Mouse (Mus musculus) limb, embryonic 12.5 days (tissue): Measurements from ENCODE around the gene Itgal. TPM values are rescaled to one million over a fixed set of nuclear protein-coding genes. Genes with fewer than 3 reads are reported as not detected.

ENCODE experiments used
- ATAC-seq: fragments of 200-750 bp; cut with Nextera tagmentation; 2 replicates; pipeline ENCODE4 v1.8.0; 2017; ENCODE audit warnings: low read depth, moderate TSS enrichment; ENCODE audit not compliant: insufficient number of reproducible peaks, insufficient read depth, low FRiP score, low TSS enrichment
- H3K27ac ChIP-seq: fragments of 300-500 bp; sonication (generic); 2 replicates; pipeline ENCODE4 v1.5.1; 2016; ENCODE audit warnings: mild to moderate bottlenecking, moderate library complexity
- H3K27me3 ChIP-seq: fragments of 300-500 bp; sonication (generic); 2 replicates; pipeline ENCODE4 v1.6.1; 2016; ENCODE audit warnings: mild to moderate bottlenecking, moderate library complexity
- H3K36me3 ChIP-seq: fragments of 300-500 bp; sonication (generic); 2 replicates; pipeline ENCODE4 v1.6.1; 2016; ENCODE audit warnings: mild to moderate bottlenecking, moderate library complexity
- H3K4me1 ChIP-seq: fragments of 300-500 bp; sonication (generic); replicated peaks from 2 replicates; pipeline ENCODE4 v1.6.1; 2016
- H3K4me2 ChIP-seq: fragments of 300-500 bp; sonication (generic); 2 replicates; pipeline ENCODE4 v1.6.1; 2016; ENCODE audit warnings: mild to moderate bottlenecking, moderate library complexity
- H3K4me3 ChIP-seq: fragments of 300-500 bp; sonication (generic); replicated peaks from 2 replicates; pipeline ENCODE4 v1.5.1; 2016; ENCODE audit warnings: mild to moderate bottlenecking
- H3K9ac ChIP-seq: fragments of 300-500 bp; sonication (generic); replicated peaks from 2 replicates; pipeline ENCODE4 v1.6.1; 2016; ENCODE audit warnings: mild to moderate bottlenecking, moderate library complexity
- H3K9me3 ChIP-seq: fragments of 300-500 bp; sonication (generic); 2 replicates; pipeline ENCODE4 v1.6.1; 2016; ENCODE audit warnings: mild to moderate bottlenecking, moderate library complexity
- WGBS: fragments of 180-500 bp; shearing (Covaris S2); methylation state at CpG from one replicate; pipeline ENCODE4 v1.1.7; 2016; 5-methylcytosine and 5-hydroxymethylcytosine counted together
- polyA plus RNA-seq: library from polyadenylated mRNA; unstranded; fragments of >200 nt; fragmentation: Nextera tagmentation; extraction: Ambion mirVana; gene quantifications from 2 replicates; pipeline ENCODE4 v1.2.1, GENCODE M21; 2016

The Itgal gene
- polyA plus RNA-seq, 1 experiment from 2014 or later = 0.39 TPM

GRCm38 (mm10) chr7:127280092-127280491, 16.0 kb upstream of the Itgal start:
- Histone ChIP-seq H3K27ac (no peak overlapping the region), H3K36me3 (no peaks in the 10 kb centered on the region), H3K4me1 (no peaks in the 10 kb centered on the region), H3K9me3 (no peaks in the 10 kb centered on the region), H3K4me3 (no peak overlapping the region), H3K4me2 (no peak overlapping the region), H3K9ac (no peak overlapping the region), H3K27me3 (no peaks in the 10 kb centered on the region)
- ATAC-seq = no peak
- 71% methylated on average over 3 of the region's 3 CpGs for WGBS

GRCm38 (mm10) chr7:127281114-127281513, 14.9 kb upstream of the Itgal start:
- Histone ChIP-seq H3K9ac (no peak overlapping the region), H3K4me3 (no peak overlapping the region), H3K36me3 (no peaks in the 10 kb centered on the region), H3K4me2 (no peak overlapping the region), H3K9me3 (no peaks in the 10 kb centered on the region), H3K27me3 (no peaks in the 10 kb centered on the region), H3K4me1 (no peaks in the 10 kb centered on the region), H3K27ac (no peak overlapping the region)
- WGBS = 74% methylated on average over 4 of the region's 4 CpGs
- no peak for ATAC-seq

DNA sequence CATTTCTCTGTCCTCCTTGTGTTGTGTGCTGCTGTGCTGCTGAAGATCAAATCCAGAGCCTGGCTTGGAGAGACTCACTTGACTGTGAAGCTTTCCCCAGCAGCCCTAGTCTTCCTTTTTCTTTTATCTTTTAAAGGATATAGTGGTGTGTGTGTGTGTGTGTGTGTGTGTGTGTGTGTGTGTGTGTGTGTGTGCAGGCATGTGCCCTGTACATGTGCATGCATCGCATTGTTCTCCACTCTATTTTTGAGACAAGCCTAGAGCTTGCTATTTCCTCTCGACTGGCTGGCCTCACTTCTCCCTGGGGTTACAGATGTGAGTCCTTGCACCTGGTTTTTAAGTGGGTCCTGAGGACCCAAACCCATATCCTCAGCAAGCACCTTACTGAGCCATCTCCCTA, 13.9 kb upstream of the Itgal start:
- Histone ChIP-seq H3K4me3 (no peak overlapping the region), H3K27ac (no peak overlapping the region), H3K9ac (no peak overlapping the region), H3K27me3 (no peaks in the 10 kb centered on the region), H3K4me2 (no peak overlapping the region), H3K9me3 (peaks cover 8% of the 10 kb centered on the region; the same call in 1 of the 2 replicates), H3K36me3 (no peaks in the 10 kb centered on the region), H3K4me1 (no peaks in the 10 kb centered on the region)
- WGBS = 83% methylated on average over 2 of the region's 2 CpGs
- ATAC-seq = no peak

DNA sequence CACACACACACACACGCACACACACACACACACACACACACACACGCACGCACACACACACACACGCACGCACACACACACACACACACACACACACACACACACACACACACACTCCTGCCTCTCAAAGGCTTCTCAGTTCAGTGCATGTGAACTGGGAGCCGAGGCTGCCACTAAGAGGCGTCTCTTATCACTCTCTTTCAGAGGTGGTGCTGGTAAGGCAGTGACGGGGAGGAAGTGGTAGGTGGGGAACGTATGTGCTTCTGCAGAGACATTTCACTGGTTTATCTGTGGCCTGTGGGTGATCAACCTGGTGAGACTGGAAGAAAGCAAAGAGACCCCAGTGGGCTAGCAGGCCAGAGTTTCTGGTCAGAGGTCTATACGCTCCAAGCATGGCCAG, 10.9 kb upstream of the Itgal start:
- Histone ChIP-seq H3K27me3 (no peaks in the 10 kb centered on the region), H3K4me2 (no peak overlapping the region)
- ATAC-seq = no peak

DNA sequence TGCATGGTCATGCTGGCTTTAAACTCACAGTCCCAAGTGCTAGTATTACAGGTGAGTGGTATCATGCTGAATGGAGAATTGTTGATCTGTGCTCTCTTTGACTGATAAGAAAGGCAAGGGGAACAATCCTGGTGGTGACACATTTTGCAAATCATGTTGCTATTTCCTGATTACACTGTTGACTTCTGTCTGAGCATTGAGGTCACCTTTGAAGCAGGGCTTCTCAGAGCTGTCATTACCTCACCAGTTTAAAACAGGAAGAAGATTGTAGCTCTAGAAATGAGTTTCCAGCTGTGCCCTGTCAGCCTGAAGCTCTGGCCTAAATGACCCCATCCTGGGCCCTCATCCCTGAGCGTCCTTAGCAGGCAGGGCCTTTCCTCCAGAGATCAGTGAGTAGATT, 8.1 kb upstream of the Itgal start:
- Histone ChIP-seq H3K36me3 (no peaks in the 10 kb centered on the region), H3K9me3 (peaks cover 20% of the 10 kb centered on the region), H3K27ac (no peak overlapping the region), H3K9ac (no peak overlapping the region), H3K4me1 (no peaks in the 10 kb centered on the region), H3K4me2 (no peak overlapping the region), H3K27me3 (no peaks in the 10 kb centered on the region), H3K4me3 (no peak overlapping the region)
- WGBS = 72% methylated on average over 1 of the region's 1 CpGs
- no peak for ATAC-seq

More for the DNA sequence above, 10.9 kb upstream of the Itgal start:
- 85% methylated on average over 6 of the region's 10 CpGs for WGBS
- Histone ChIP-seq H3K27ac (no peak overlapping the region), H3K9ac (no peak overlapping the region), H3K9me3 (peaks cover 20% of the 10 kb centered on the region), H3K36me3 (no peaks in the 10 kb centered on the region), H3K4me1 (no peaks in the 10 kb centered on the region), H3K4me3 (no peak overlapping the region)

DNA sequence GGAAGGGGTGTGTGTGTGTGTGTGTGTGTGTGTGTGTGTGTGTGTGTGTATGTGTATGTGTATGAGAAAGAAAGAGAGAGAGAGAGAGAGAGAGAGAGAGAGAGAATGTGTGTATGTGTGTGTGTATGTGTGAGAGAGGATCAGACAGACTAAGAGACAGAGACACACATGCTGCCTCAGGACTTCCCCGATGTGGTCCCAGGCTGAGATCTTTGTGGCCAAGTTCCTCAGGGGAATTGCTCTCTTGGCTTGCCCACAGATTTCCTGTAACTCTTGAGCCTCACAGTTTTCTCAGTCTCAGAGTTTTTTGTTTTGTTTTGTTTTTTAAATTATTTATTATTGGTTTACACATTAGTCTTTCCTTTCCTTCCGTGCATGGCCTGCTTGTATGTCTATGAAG, 6.8 kb upstream of the Itgal start:
- Histone ChIP-seq H3K36me3 (no peaks in the 10 kb centered on the region), H3K4me1 (no peaks in the 10 kb centered on the region), H3K4me3 (no peak overlapping the region), H3K27me3 (no peaks in the 10 kb centered on the region), H3K9me3 (peaks cover 20% of the 10 kb centered on the region), H3K9ac (no peak overlapping the region), H3K27ac (no peak overlapping the region), H3K4me2 (no peak overlapping the region)
- ATAC-seq = no peak
- 73% methylated on average over 2 of the region's 2 CpGs for WGBS

GRCm38 (mm10) chr7:127290142-127290541, 5.9 kb upstream of the Itgal start:
- Histone ChIP-seq H3K9ac (no peak overlapping the region), H3K4me1 (no peaks in the 10 kb centered on the region), H3K36me3 (no peaks in the 10 kb centered on the region), H3K27ac (no peak overlapping the region), H3K4me2 (no peak overlapping the region), H3K27me3 (no peaks in the 10 kb centered on the region), H3K9me3 (peaks cover 20% of the 10 kb centered on the region), H3K4me3 (no peak overlapping the region)
- ATAC-seq = no peak
- WGBS = 71% methylated on average over 8 of the region's 8 CpGs

DNA sequence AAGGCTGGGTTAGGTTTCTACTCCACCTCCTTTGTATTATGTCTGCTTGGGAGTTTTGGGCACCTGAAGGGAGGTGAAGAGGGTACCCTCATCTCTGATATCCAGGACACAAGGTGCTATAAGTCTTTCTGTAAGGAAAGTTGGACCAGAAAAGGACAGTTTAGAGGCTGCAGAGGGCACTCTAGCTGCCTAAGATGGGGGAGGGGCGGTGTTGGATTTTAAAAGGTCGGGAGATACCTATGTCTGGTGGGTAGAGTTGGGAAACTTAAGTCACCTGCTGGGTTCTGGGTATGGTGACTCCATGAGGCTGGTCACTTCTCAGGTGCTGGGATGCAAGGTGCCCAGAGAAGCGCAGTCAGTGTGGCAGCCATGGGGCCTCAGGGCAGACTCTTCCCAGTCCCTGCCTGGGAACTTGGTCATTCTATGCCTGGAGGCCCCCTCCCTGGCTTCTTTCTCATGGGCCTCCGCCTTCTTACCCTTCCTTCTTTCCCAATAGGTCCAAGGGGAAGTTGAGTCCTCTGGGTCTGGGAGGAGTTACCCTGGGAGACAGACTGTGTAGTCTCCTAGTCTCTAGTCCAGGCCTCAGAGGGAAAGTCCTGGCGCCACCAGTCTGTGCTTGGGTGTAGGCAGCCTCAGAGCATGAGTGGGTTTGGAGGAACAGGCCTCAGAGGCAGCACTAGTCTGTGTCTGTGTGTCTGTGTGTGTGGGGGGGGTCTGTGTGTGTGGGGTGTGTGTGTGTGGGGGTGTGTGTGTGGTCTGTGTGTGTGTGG, 911 bp downstream of the Itgal start:
- Histone ChIP-seq H3K4me1 (no peaks in the 10 kb centered on the region), H3K9ac (no peak overlapping the region), H3K36me3 (no peaks in the 10 kb centered on the region), H3K27ac (no peak overlapping the region), H3K4me2 (no peak overlapping the region), H3K9me3 (no peaks in the 10 kb centered on the region), H3K4me3 (no peak overlapping the region), H3K27me3 (no peaks in the 10 kb centered on the region)
- ATAC-seq = no peak
- WGBS = 84% methylated on average over 5 of the region's 5 CpGs

DNA sequence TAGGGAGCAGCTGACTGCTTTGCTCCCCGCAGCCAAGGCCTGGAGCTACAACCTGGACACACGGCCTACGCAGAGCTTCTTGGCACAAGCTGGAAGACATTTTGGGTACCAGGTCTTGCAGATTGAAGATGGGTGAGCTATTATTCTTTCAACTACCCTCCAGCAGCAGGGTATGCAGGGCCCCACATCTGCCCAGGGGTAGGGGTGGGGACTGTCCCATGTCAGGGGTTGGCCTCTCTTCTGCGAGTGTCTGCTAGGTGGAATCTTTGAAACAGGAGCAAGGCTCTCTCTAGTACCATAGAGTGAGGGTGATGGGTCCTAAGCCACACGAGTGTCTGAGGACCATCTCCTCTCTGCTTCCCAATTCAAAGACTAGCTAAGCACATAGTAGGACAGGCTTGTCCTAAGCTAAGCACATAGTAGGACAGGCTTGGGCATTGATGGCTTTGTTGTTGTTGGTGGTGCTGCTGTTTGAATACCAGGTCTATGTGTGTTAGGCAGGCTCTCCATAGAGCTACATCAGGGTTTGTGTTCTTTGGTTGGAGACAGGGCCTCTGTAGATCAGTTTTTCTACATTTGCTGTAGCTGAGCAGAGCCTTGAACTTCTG, 1.6 kb downstream of the Itgal start:
- Histone ChIP-seq H3K36me3 (no peaks in the 10 kb centered on the region), H3K27ac (no peak overlapping the region), H3K4me2 (no peak overlapping the region), H3K4me1 (no peaks in the 10 kb centered on the region), H3K9ac (no peak overlapping the region), H3K4me3 (no peak overlapping the region), H3K27me3 (no peaks in the 10 kb centered on the region), H3K9me3 (no peaks in the 10 kb centered on the region)
- no peak for ATAC-seq
- WGBS = 95% methylated on average over 5 of the region's 5 CpGs

GRCm38 (mm10) chr7:127308431-127308830, 12.4 kb downstream of the Itgal start:
- no peak overlapping the region for H3K4me3 ChIP-seq
- WGBS = 81% methylated on average over 2 of the region's 2 CpGs
- H3K9ac ChIP-seq = no peak overlapping the region
- H3K4me1 ChIP-seq = no peaks in the 10 kb centered on the region
- H3K4me2 ChIP-seq = no peak overlapping the region
- no peak for ATAC-seq
- H3K27me3 ChIP-seq = no peaks in the 10 kb centered on the region
- no peaks in the 10 kb centered on the region for H3K36me3 ChIP-seq
- no peaks in the 10 kb centered on the region for H3K9me3 ChIP-seq
- no peak overlapping the region for H3K27ac ChIP-seq

DNA sequence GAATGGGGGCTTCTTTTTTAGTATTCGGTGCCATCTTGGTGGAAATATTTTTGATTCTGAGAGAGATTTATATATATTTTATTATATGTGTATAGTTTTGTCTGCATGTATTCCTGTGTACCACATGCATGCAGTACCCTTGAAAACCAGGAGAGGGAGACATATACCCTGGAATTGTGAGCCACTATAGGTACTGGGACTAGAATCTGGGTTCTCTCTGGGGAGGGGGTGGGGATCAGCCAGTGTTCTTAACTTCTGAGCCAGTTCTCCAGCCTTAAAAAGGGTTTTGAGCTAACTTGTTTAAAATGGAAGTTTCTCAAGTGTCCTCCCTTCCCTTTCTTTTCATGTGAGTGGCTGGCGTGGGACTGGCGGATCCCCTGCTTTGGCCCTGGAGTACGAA, 12.8 kb downstream of the Itgal start:
- no peak overlapping the region for H3K4me3 ChIP-seq
- no peak overlapping the region for H3K9ac ChIP-seq
- no peak overlapping the region for H3K27ac ChIP-seq
- H3K4me2 ChIP-seq = no peak overlapping the region
- H3K9me3 ChIP-seq = no peaks in the 10 kb centered on the region
- H3K27me3 ChIP-seq = no peaks in the 10 kb centered on the region
- 75% methylated on average over 4 of the region's 4 CpGs for WGBS
- no peaks in the 10 kb centered on the region for H3K36me3 ChIP-seq
- no peaks in the 10 kb centered on the region for H3K4me1 ChIP-seq
- no peak for ATAC-seq

DNA sequence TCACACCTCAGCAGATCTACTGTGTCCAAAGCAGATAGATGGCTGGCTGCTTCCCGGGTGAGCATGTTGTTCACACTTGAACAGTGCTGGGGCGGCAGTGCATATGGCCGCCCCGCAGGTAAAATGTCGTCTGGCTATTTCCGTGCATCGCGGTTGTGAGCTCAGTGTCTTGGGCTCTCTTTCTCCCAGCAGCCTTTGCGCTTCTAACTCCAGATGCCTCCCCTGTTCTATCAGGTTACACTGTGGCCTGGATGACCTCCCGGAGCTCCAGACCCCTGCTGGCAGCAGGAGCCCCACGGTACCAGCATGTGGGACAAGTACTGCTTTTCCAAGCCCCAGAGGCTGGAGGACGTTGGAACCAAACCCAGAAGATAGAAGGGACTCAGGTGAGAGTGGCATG, 13.9 kb downstream of the Itgal start:
- Histone ChIP-seq H3K9me3 (no peaks in the 10 kb centered on the region), H3K4me3 (no peak overlapping the region), H3K27ac (no peak overlapping the region), H3K27me3 (no peaks in the 10 kb centered on the region; the same call in 1 of the 2 replicates), H3K9ac (no peak overlapping the region), H3K4me1 (no peaks in the 10 kb centered on the region), H3K36me3 (no peaks in the 10 kb centered on the region), H3K4me2 (no peak overlapping the region)
- no peak for ATAC-seq
- 63% methylated on average over 12 of the region's 12 CpGs for whole genome bisulfite sequencing
